Mouse (Mus musculus) cortical plate, adult 2 months (tissue): ENCODE measurements around the gene Trrap.

Experiments used
- CTCF ChIP-seq: fragments of 200-500 bp; IDR thresholded peaks from 2 replicates; pipeline ENCODE4 v1.5.1; 2011; ENCODE audit warnings: mild to moderate bottlenecking, control low read depth, low read length; ENCODE audit not compliant: insufficient read depth; ENCODE audit errors: extremely low read depth
- POLR2A ChIP-seq: fragments of 200-500 bp; IDR thresholded peaks from 2 replicates; pipeline ENCODE4 v1.6.1; 2011; ENCODE audit warnings: mild to moderate bottlenecking, low read length, control low read depth; ENCODE audit not compliant: insufficient read depth; ENCODE audit errors: extremely low read depth

DNA sequence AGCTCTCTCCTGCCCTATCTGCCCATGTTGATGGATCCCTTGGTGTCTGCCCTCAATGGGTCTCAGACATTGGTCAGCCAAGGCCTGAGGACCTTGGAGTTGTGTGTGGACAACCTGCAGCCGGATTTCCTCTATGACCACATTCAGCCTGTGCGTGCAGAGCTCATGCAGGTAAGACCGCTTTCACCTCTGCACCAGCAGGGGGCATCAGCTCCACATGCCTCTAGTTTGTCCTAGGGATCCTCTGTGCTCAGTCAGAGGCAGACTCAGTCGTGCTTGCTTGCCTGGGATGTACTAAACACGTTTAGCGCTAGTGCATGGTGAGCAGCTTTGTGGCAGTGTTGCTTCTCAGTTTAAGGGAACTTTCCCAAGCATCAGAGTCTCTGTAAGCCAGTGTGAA is 27.2 kb downstream of the Trrap start:
- TF ChIP-seq CTCF (peak; percentile 66), POLR2A (no peak)
